ENCODE assay signal across 8 mouse cellular contexts in the genomic region with DNA sequence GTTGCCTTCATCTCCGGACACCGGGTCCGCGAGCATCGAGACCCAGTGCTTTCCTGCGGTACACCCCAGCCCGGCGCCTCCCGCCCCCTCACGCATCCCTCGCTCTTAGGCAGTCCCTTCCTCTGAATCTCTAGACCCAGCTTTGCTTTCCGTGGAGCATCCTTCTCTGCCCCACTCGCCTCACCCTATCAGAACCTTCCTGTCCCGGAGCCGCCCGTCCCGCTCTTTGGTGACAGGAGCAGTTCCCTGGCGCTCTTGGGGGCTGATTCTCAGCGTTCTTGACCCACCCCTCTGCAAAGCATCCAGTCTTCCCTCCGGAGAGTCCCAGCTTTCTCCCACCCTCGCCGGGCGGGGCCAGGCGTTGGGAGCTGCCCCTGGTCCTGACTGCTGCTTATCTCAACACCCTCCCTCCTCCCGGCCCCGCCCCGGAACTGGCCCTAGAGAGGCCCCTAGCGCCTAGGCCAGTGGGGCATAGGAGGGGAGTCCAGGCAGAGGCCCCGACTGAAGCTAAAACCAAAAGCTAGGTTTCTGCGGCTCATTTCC. TPM values are rescaled to one million over a fixed set of nuclear protein-coding genes. Genes with fewer than 3 reads are reported as not detected.
DNase-seq lines count a peak whose midpoint lies in the region; ATAC-seq lines count a peak whose summit lies in the region.

No protein-coding gene starts in this region.

- peak; percentile 48 for DNase-seq in CD4-positive, CD25-positive, alpha-beta regulatory T cell, adult 2 months (ENCODE audit: low read depth, low spot score)
- DNase-seq in adrenal gland, adult 8-10 months, result peak; percentile 41
- DNase-seq in embryo, embryonic 11 days, result peak; percentile 87
- DNase-seq in midbrain, embryonic 14.5 days, result peak; percentile 74

- H3K4me1 ChIP-seq in intestine, embryonic 15.5 days (replicated peaks), result peaks cover 7% of the 10 kb centered on the region; the same call in 1 of the 2 replicates
- H3K4me1 ChIP-seq in limb, embryonic 15.5 days, result peaks cover 17% of the 10 kb centered on the region
- peaks cover 8% of the 10 kb centered on the region; the same call in 1 of the 2 replicates for H3K4me1 ChIP-seq in midbrain, embryonic 14.5 days (ENCODE audit: control insufficient read depth, insufficient read depth, low read length)
- H3K4me1 ChIP-seq in stomach, embryonic 14.5 days (ENCODE audit: control insufficient read depth, insufficient read depth, low read length), result peaks cover 5% of the 10 kb centered on the region; the same call in 1 of the 2 replicates

- H3K27me3 ChIP-seq in intestine, embryonic 15.5 days (replicated peaks), result no peaks in the 10 kb centered on the region
- no peaks in the 10 kb centered on the region for H3K27me3 ChIP-seq in limb, embryonic 15.5 days
- H3K27me3 ChIP-seq in midbrain, embryonic 14.5 days (ENCODE audit: control insufficient read depth, insufficient read depth, low read length), result no peaks in the 10 kb centered on the region
- H3K27me3 ChIP-seq in stomach, embryonic 14.5 days (ENCODE audit: control insufficient read depth, insufficient read depth, low read length), result no peaks in the 10 kb centered on the region

- peaks cover 11% of the 10 kb centered on the region; the same call in 1 of the 2 replicates for H3K36me3 ChIP-seq in intestine, embryonic 15.5 days
- H3K36me3 ChIP-seq in limb, embryonic 15.5 days, result peaks cover 15% of the 10 kb centered on the region; the same call in 1 of the 2 replicates
- H3K36me3 ChIP-seq in midbrain, embryonic 14.5 days (ENCODE audit: control insufficient read depth, insufficient read depth, low read length), result peaks cover 27% of the 10 kb centered on the region
- 0 out of 2 replicates have a peak, but pooled peaks cover 4% of the 10 kb centered on the region for H3K36me3 ChIP-seq in stomach, embryonic 14.5 days (ENCODE audit: control insufficient read depth, insufficient read depth, low read length)

- peak overlapping the region; percentile 59 for H3K9ac ChIP-seq in intestine, embryonic 15.5 days
- H3K9ac ChIP-seq in limb, embryonic 15.5 days, result peak overlapping the region; percentile 41
- peak overlapping the region; percentile 91 for H3K9ac ChIP-seq in midbrain, embryonic 14.5 days (replicated peaks; ENCODE audit: low read length)
- peak overlapping the region; percentile 57 for H3K9ac ChIP-seq in stomach, embryonic 14.5 days (replicated peaks; ENCODE audit: low read depth, low read length)

- H3K9me3 ChIP-seq in intestine, embryonic 15.5 days, result no peaks in the 10 kb centered on the region
- H3K9me3 ChIP-seq in limb, embryonic 15.5 days, result no peaks in the 10 kb centered on the region
- H3K9me3 ChIP-seq in midbrain, embryonic 14.5 days (ENCODE audit: control insufficient read depth, low read length), result no peaks in the 10 kb centered on the region
- no peaks in the 10 kb centered on the region for H3K9me3 ChIP-seq in stomach, embryonic 14.5 days (ENCODE audit: control insufficient read depth, low read depth, low read length)

- H3K27ac ChIP-seq in intestine, embryonic 15.5 days, result peak overlapping the region; percentile 60
- peak overlapping the region; percentile 63; the same call in 1 of the 2 replicates for H3K27ac ChIP-seq in limb, embryonic 15.5 days
- peak overlapping the region; percentile 94 for H3K27ac ChIP-seq in midbrain, embryonic 14.5 days (replicated peaks; ENCODE audit: low read depth, low read length)
- peak overlapping the region; percentile 59 for H3K27ac ChIP-seq in stomach, embryonic 14.5 days (ENCODE audit: low read length)

- H3K4me2 ChIP-seq in intestine, embryonic 15.5 days (replicated peaks), result peak overlapping the region; percentile 100
- H3K4me2 ChIP-seq in limb, embryonic 15.5 days, result peak overlapping the region; percentile 99
- peak overlapping the region; percentile 74 for H3K4me2 ChIP-seq in midbrain, embryonic 14.5 days (ENCODE audit: low read length)
- H3K4me2 ChIP-seq in stomach, embryonic 14.5 days (replicated peaks; ENCODE audit: low read depth, low read length), result peak overlapping the region; percentile 98

- ATAC-seq in granulocyte monocyte progenitor cell, adult 5-6 weeks (replicated peaks; ENCODE audit: poor library complexity, severe bottlenecking), result peak; percentile 82
- peak; percentile 85 for ATAC-seq in intestine, embryonic 15.5 days
- ATAC-seq in limb, embryonic 15.5 days (ENCODE audit: insufficient number of reproducible peaks, low FRiP score, low TSS enrichment, low read depth), result peak; percentile 41
- peak; percentile 72 for ATAC-seq in midbrain, embryonic 14.5 days (ENCODE audit: low FRiP score, low TSS enrichment)
- peak; percentile 81 for ATAC-seq in stomach, embryonic 14.5 days (ENCODE audit: insufficient number of reproducible peaks, insufficient read depth, low FRiP score, low read depth)

- WGBS in intestine, embryonic 15.5 days, result under 1% methylated on average over 30 of the region's 30 CpGs
- WGBS in limb, embryonic 15.5 days, result 1% methylated on average over 30 of the region's 30 CpGs
- under 1% methylated on average over 30 of the region's 30 CpGs for WGBS in midbrain, embryonic 14.5 days
- 2% methylated on average over 30 of the region's 30 CpGs for WGBS in stomach, embryonic 14.5 days

- peak overlapping the region; percentile 76 for H3K4me3 ChIP-seq in intestine, embryonic 15.5 days (replicated peaks)
- peak overlapping the region; percentile 71 for H3K4me3 ChIP-seq in limb, embryonic 15.5 days
- H3K4me3 ChIP-seq in midbrain, embryonic 14.5 days (replicated peaks; ENCODE audit: low read depth, low read length), result peak overlapping the region; percentile 81
- peak overlapping the region; percentile 62 for H3K4me3 ChIP-seq in stomach, embryonic 14.5 days (ENCODE audit: low read depth, low read length)

RNA-seq across cellular contexts. Expression of gene Carmil3, which starts 0.9 kb away (rescaled TPM):
- total RNA-seq in adrenal gland, adult 8-10 months (2022), result 10 to 100 TPM in 2 of 4 experiments, 1 to 10 TPM in 2; 5.7 to 14.0 (median 8.6) TPM
- total RNA-seq in granulocyte monocyte progenitor cell, adult 5-6 weeks (2014; fragmentation: Nextera tagmentation), result not detected in 2 replicates
- total RNA-seq in granulocyte monocyte progenitor cell, adult 5-6 weeks (2017), result not detected in 2 replicates
- polyA plus RNA-seq in intestine, embryonic 15.5 days (2015; fragmentation: Nextera tagmentation; extraction: Ambion mirVana), result 2.2 and 2.4 TPM in 2 replicates
- polyA plus RNA-seq in limb, embryonic 15.5 days (2015; fragmentation: Nextera tagmentation; extraction: Ambion mirVana), result 2.1 and 2.4 TPM in 2 replicates
- polyA plus RNA-seq in midbrain, embryonic 14.5 days (2014; fragmentation: Nextera tagmentation; extraction: Ambion mirVana), result 34.7 and 34.8 TPM in 2 replicates
- 3.9 and 4.4 TPM in 2 replicates for polyA plus RNA-seq in stomach, embryonic 14.5 days (2014; fragmentation: Nextera tagmentation; extraction: Ambion mirVana)

RNA-seq across cellular contexts. Expression of gene Dhrs4, which starts 12.8 kb away (rescaled TPM):
- total RNA-seq in adrenal gland, adult 8-10 months (2022), result 10 to 100 TPM; 51.9 to 72.7 (median 66.9) TPM
- total RNA-seq in granulocyte monocyte progenitor cell, adult 5-6 weeks (2014; fragmentation: Nextera tagmentation), result 47.9 and 63.5 TPM in 2 replicates
- 50.5 and 61.6 TPM in 2 replicates for total RNA-seq in granulocyte monocyte progenitor cell, adult 5-6 weeks (2017)
- polyA plus RNA-seq in intestine, embryonic 15.5 days (2015; fragmentation: Nextera tagmentation; extraction: Ambion mirVana), result 137 and 139 TPM in 2 replicates
- 70.3 and 76.2 TPM in 2 replicates for polyA plus RNA-seq in limb, embryonic 15.5 days (2015; fragmentation: Nextera tagmentation; extraction: Ambion mirVana)
- polyA plus RNA-seq in midbrain, embryonic 14.5 days (2014; fragmentation: Nextera tagmentation; extraction: Ambion mirVana), result 11.5 and 13.3 TPM in 2 replicates
- 49.7 and 62.4 TPM in 2 replicates for polyA plus RNA-seq in stomach, embryonic 14.5 days (2014; fragmentation: Nextera tagmentation; extraction: Ambion mirVana)

RNA-seq across cellular contexts. Expression of gene Cpne6, which starts 18.9 kb away (rescaled TPM):
- under 1 TPM; 0.09 to 0.35 (median 0.27) TPM for total RNA-seq in adrenal gland, adult 8-10 months (2022)
- total RNA-seq in granulocyte monocyte progenitor cell, adult 5-6 weeks (2014; fragmentation: Nextera tagmentation), result not detected in 2 replicates
- not detected in 2 replicates for total RNA-seq in granulocyte monocyte progenitor cell, adult 5-6 weeks (2017)
- polyA plus RNA-seq in intestine, embryonic 15.5 days (2015; fragmentation: Nextera tagmentation; extraction: Ambion mirVana), result 0.25 and 0.40 TPM in 2 replicates
- polyA plus RNA-seq in limb, embryonic 15.5 days (2015; fragmentation: Nextera tagmentation; extraction: Ambion mirVana), result 0.36 and 0.54 TPM in 2 replicates
- polyA plus RNA-seq in midbrain, embryonic 14.5 days (2014; fragmentation: Nextera tagmentation; extraction: Ambion mirVana), result 0.74 and 1.4 TPM in 2 replicates
- polyA plus RNA-seq in stomach, embryonic 14.5 days (2014; fragmentation: Nextera tagmentation; extraction: Ambion mirVana), result 0.19 and 0.24 TPM in 2 replicates

RNA-seq across cellular contexts. Expression of gene Nrl, which starts 33.4 kb away (rescaled TPM):
- total RNA-seq in adrenal gland, adult 8-10 months (2022), result not detected
- not detected in 2 replicates for total RNA-seq in granulocyte monocyte progenitor cell, adult 5-6 weeks (2014; fragmentation: Nextera tagmentation)
- not detected in 2 replicates for total RNA-seq in granulocyte monocyte progenitor cell, adult 5-6 weeks (2017)
- not detected in 2 replicates for polyA plus RNA-seq in intestine, embryonic 15.5 days (2015; fragmentation: Nextera tagmentation; extraction: Ambion mirVana)
- not detected in 2 replicates for polyA plus RNA-seq in limb, embryonic 15.5 days (2015; fragmentation: Nextera tagmentation; extraction: Ambion mirVana)
- polyA plus RNA-seq in midbrain, embryonic 14.5 days (2014; fragmentation: Nextera tagmentation; extraction: Ambion mirVana), result 0.24 TPM in 1 of 2 replicates, not detected in the other
- polyA plus RNA-seq in stomach, embryonic 14.5 days (2014; fragmentation: Nextera tagmentation; extraction: Ambion mirVana), result not detected in 2 replicates

RNA-seq across cellular contexts. Expression of gene Pck2, which starts 48.7 kb away (rescaled TPM):
- 10 to 100 TPM; 36.5 to 44.6 (median 40.6) TPM for total RNA-seq in adrenal gland, adult 8-10 months (2022)
- 29.0 and 38.0 TPM in 2 replicates for total RNA-seq in granulocyte monocyte progenitor cell, adult 5-6 weeks (2014; fragmentation: Nextera tagmentation)
- total RNA-seq in granulocyte monocyte progenitor cell, adult 5-6 weeks (2017), result 37.2 TPM in 2 replicates
- polyA plus RNA-seq in intestine, embryonic 15.5 days (2015; fragmentation: Nextera tagmentation; extraction: Ambion mirVana), result 48.8 and 50.8 TPM in 2 replicates
- 32.4 and 34.3 TPM in 2 replicates for polyA plus RNA-seq in limb, embryonic 15.5 days (2015; fragmentation: Nextera tagmentation; extraction: Ambion mirVana)
- 15.8 and 16.2 TPM in 2 replicates for polyA plus RNA-seq in midbrain, embryonic 14.5 days (2014; fragmentation: Nextera tagmentation; extraction: Ambion mirVana)
- 43.4 and 44.0 TPM in 2 replicates for polyA plus RNA-seq in stomach, embryonic 14.5 days (2014; fragmentation: Nextera tagmentation; extraction: Ambion mirVana)

Comparison
In these comparisons a context has a peak if more than half of its experiments do, and no peak if none do; other contexts are left out.
1. Peak in every context shown above with its lines: DNase-seq, ATAC-seq, H3K4me3 ChIP-seq and H3K27ac ChIP-seq.
2. H3K9ac ChIP-seq: peak in every context shown above with its lines; median percentile 91 in midbrain, embryonic 14.5 days; 59 in intestine, embryonic 15.5 days; 57 in stomach, embryonic 14.5 days; 41 in limb, embryonic 15.5 days.